Mouse (Mus musculus) layer of hippocampus, postnatal 25 days (tissue): ENCODE data around the gene Tekt4. TPM values are rescaled to one million over a fixed set of nuclear protein-coding genes. Genes with fewer than 3 reads are reported as not detected.

Experiments
- total RNA-seq, 2 experiments: library from RNA; stranded (reverse); gene quantifications; 2 replicates each; pipeline ENCODE4 v1.2.3; 2021

Gene Tekt4
- total RNA-seq, 2 experiments from 2014 or later, result 1.7 to 2.4 TPM

Other genes starting within 250 kb of the Tekt4 start
- 10 to 100 TPM; 74.3 to 74.9 TPM for gene Gnptg, start 214.5 kb upstream of the Tekt4 start, total RNA-seq
- gene Tsr3, start 214.4 kb upstream of the Tekt4 start, total RNA-seq, result 10 to 100 TPM; 25.1 to 28.5 TPM
- gene Baiap3, start 198.3 kb upstream of the Tekt4 start, total RNA-seq, result 1 to 10 TPM; 6.6 to 8.9 TPM
- gene Ube2i, start 180.0 kb upstream of the Tekt4 start, total RNA-seq, result 100 to 1,000 TPM; 229 to 234 TPM
- not detected for gene Prss34, start 156.2 kb upstream of the Tekt4 start, total RNA-seq
- gene Prss28, start 146.0 kb upstream of the Tekt4 start, total RNA-seq, result not detected
- not detected for gene Prss29, start 136.0 kb upstream of the Tekt4 start, total RNA-seq
- under 1 TPM in 1 of 2 experiments, not detected in 1; 0.42 TPM for gene Tpsab1, start 109.1 kb upstream of the Tekt4 start, total RNA-seq
- gene Tpsb2, start 88.3 kb upstream of the Tekt4 start, total RNA-seq, result 1 to 10 TPM in 1 of 2 experiments, under 1 TPM in 1; 0.35 to 1.2 TPM
- not detected for gene Tpsg1, start 85.3 kb upstream of the Tekt4 start, total RNA-seq
- 100 to 1,000 TPM in 1 of 2 experiments, 10 to 100 TPM in 1; 91.0 to 119 TPM for gene Cacna1h, start 20.8 kb upstream of the Tekt4 start, total RNA-seq
- gene Sstr5, start 42.7 kb downstream of the Tekt4 start, total RNA-seq, result under 1 TPM in 1 of 2 experiments, not detected in 1; 0.15 TPM
- 10 to 100 TPM; 61.9 to 67.1 TPM for gene Sox8, start 116.1 kb downstream of the Tekt4 start, total RNA-seq
- gene Lmf1, start 124.5 kb downstream of the Tekt4 start, total RNA-seq, result 10 to 100 TPM; 24.9 to 34.0 TPM